Mouse (Mus musculus) MEL-GATA-1-ER (cell line): ENCODE results near the gene Fam213b.

Experiments used
- DNase-seq: peaks from one replicate; pipeline ENCODE4 v3.0.0-alpha.2; 2012; ENCODE audit warnings: low read depth; ENCODE audit errors: extremely low read depth

The Fam213b gene

DNA sequence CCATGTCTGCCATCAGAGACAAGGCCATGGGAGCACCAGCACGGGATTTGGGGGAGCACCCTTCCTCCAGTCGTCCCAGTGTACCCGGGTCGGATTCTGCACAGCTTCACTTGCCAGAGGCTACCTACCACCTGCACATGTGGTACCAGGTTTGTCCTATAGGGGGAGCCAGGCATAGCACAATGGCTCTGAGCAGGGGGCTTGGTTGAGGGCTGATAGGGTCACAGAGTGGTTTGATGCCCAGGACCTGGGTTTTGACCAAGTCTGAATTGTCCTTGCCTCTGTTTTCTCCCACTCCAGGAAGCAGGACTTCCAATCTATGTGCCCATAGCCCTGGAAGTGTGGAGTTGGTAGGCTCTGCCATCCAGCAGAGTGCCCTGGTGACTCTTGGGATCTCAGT lies 26.5 kb upstream of the Fam213b start:
- no peak for DNase-seq

DNA sequence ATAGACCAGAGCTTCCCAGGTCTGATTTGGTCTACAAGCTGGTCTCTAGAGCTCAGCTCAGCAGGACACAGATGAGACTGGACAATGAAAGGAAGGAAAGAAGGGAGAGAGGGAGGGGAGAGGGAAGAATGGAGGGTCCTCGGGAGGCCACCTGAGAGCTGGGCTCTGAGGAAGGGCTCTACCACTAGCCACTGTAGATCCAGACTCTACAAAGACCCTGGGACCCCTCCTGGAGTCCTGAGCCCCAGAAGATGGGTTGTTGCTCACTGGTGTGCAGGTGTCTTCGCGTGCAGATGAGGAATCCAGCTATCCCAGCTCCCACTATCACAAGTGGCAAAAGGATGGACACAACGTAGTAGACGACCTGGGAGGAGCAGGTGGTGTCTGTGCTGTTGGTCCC lies 24.0 kb upstream of the Fam213b start:
- DNase-seq: no peak

DNA sequence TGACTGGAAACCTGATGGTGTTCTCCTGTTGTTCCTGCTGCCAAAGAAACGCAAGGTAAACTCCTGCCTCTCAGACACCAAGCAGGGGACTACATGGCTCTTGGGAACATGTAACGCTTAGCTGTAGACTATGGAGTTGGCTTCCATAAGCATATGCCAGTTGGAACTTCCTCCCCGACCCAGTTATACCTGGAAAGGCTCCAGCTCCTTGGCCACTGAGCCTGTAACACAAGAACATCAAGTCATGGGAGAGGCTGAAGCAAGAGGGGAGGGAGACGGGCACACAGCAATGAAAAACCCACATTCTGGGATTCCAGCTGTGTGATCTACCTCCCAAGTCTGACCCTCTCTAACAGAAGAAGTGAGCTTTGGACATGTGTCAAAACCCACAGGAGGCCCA lies 23.4 kb upstream of the Fam213b start:
- DNase-seq: no peak

DNA sequence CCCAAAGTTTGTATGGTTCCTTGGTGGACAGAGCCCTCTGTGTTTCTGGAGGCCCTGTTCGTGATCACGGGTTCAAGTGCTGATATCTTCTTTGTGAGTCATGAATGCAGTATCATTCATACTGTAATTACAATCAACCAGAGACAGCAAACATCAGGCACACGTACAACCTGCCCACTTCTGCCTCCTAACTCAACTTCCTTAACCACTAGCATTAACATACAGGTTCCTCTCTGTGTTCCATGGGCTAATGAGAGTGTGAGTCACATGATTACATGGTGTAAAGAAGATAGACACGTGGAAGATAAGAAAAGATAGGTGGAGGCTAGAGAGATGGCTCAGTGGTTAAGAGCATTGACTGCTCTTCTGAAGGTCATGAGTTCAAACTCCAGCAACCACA lies 17.7 kb upstream of the Fam213b start:
- DNase-seq: no peak

DNA sequence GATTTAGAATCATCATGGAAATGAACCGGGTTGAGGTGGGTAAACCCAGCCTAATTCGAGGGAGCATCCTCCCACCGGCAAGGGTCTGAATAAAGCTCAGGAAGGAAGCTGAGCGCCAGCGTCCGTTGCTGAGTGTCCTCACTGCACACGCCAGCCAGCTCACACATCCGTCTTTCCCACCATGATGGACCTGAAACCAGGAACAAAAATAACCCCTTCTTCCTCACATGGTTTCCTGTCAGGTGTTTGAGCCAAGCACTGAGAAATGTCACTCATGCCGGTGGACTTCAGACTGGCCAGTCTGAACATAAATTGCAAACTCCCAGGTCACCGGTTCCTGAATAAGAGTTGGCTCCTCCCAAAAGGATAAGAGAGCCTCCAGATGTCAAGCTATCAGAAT lies 16.4 kb upstream of the Fam213b start:
- no peak for DNase-seq

GRCm38 (mm10) chr4:154914707-154915106 lies 15.8 kb upstream of the Fam213b start:
- no peak for DNase-seq

GRCm38 (mm10) chr4:154914252-154914651 lies 15.3 kb upstream of the Fam213b start:
- no peak for DNase-seq

DNA sequence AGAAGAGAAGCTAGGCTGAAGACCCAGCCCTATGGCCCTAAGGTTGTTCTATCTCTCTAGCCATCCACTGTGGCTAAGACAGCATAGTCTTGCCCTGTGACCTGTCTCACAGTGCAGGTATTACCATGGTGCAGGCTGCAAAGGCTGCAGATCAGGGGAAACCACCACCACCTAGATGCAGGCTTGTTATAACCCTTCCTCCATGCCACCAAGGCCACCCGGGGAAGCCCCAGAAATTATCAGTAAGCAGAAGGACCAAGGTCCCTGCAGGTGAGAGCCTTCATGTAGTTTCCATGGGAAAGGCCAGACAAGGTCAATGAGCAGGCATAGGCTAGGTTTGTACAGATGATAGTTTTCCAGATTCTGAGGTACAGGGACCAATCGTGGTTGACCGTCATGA lies 14.9 kb upstream of the Fam213b start:
- no peak for DNase-seq

DNA sequence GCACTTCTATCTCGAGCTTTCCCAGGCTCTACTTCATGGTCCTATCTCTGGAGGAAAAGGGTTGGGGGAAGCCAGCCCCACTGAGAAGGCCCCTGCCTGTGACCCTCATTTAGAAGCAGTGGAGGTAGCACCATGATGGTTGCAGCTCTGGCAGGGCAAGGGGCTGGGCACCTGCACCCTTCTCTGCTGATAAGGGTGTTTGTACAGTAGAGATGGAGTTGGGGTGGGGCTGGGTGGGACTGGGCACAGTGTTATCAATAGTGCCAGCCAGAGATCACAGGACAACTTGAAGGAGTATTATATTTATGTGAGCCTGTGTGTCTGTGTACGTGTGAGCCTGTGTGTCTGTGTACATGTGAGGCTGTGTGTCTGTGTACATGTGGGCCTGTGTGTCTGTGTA lies 12.7 kb upstream of the Fam213b start:
- no peak for DNase-seq

DNA sequence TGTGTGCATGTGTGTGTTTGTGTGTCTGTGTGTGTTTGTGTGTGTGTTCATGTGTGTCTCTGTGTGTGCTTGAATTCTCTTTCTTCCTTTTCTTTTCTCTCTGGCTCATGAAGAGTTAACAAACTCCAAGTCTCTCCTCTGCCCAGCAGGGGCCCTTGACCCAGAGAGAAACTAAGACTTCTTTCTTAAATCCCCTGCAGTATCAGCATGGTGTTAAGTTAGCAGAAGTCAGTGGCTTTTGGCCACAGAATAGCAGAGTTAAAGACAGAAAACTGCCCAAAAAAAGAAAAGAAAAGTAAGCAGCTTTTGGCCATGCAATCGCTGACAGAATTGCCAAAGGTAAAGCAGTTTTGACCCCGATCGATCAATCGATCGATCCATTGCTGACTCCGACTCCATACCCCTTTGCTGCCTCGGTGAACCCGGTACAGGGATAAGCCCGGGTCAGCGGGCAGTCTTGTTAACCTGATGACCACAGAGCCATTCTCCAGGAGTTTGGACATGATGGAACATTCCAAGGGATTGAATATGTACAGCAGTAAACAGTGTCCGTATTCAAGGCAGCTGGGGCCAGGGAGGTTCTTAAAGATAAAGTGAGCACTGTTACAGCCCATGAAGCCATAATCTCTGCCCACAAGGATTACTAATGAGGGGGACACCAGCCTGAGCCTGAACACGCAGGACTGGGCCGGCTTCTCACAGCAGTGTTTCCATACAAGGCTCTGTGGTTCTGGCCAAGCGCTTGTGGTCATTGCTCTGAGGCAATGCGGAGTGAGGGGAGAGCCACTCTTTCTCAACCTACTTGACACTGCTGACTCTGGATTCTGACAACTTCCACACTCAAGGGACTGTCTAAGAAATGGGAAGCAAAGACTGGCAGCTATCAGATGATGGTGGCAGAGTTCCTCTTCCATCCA lies 11.9 kb upstream of the Fam213b start:
- DNase-seq: no peak

DNA sequence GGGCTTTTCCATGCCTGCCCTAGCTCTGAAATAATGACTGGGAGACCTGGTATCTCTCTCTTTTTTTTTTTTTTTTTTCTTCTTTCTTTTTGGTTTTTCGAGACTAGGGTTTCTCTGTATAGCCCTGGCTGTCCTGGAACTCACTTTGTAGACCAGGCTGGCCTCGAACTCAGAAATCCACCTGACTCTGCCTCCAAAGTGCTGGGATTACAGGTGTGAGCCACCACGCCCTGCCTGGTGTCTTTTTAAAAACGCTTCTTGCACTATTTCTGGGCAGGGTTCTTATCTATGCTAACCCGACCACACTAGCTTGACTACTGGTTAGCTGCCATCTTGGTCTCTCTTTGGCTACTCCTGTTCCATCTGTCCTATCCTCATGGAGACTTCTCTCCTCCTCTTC lies 9.6 kb upstream of the Fam213b start:
- no peak for DNase-seq

GRCm38 (mm10) chr4:154907833-154908232 lies 8.9 kb upstream of the Fam213b start:
- no peak for DNase-seq

GRCm38 (mm10) chr4:154904185-154905071 lies 5.5 kb upstream of the Fam213b start:
- DNase-seq: peak; percentile 94

DNA sequence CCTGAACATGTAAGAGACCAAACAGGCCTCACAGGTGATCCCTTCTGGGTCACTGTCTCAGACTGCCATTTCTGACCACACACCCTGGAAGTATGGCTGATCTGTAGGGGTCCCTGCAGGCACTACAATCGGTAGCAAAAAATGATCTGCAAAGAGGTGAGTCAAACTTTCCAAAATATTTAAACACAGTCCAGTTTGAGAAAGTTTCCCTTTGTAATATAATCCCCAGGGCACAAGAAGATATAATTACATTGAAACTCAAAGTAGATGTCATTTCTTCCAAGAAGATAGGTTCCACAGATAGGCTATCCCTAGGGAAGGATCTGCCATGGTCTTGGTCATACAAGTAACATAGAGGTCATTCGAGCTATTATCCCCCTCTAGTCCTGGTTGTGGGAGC lies 3.4 kb upstream of the Fam213b start:
- no peak for DNase-seq

DNA sequence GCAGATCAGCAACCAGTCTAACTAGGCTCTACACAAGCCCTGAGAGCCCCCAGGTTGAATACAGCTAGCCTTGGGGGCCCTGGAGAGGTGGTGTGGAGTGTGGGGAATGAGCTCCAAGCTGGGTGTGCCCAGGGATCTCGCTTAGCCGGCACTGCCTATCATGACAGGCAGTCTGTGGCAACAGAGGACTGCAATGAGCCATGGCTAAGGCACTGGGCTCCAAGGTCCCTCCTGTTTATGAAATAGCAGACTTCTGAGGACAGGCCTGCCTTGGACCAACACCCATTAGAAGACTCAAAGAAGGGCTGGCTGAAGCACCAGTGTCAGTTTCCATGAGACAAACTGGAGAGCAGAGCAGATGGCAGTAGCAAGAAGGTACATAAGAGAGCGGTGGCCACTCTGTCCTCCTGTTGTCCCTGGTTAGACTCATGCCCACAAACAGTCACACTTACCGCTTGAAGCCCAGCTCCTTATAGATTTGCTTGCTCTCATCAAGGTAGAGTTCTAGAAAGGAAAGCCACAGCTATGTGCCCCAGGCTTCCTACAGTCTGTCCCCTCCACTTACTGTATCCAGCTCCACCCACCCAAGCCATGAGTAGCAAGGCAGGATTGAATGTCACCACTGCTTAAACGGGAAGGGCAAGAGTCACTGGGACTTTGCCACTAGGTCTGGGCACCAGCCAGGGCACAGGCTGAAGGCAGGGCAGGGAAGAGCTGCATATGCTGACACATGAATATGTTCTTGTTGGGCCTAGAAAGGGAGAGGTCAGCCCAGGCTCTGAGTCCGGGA lies 1.1 kb downstream of the Fam213b start:
- DNase-seq: no peak

DNA sequence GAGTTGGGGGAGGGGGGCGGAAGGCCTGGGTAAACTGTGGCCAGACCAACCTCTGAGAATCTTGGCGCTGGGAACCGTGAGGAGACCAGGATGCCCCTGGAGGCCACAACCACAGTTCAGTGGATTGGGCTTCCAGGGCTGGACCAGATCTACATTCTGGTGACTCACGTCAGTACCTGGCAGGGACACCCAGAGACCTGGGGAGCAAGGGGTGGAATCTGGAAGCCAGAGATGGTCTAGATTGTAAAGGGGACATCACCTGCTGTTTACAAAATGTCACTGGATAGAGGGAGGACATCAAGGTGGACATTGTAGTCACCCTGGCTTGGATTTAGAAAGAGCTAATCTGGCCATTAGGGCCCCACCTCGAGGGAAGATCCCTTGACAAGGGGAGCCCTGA lies 3.4 kb downstream of the Fam213b start:
- no peak for DNase-seq

GRCm38 (mm10) chr4:154890887-154891286 lies 8.0 kb downstream of the Fam213b start:
- no peak for DNase-seq

GRCm38 (mm10) chr4:154887593-154888250 lies 11.2 kb downstream of the Fam213b start:
- no peak for DNase-seq

GRCm38 (mm10) chr4:154886876-154887592 lies 11.9 kb downstream of the Fam213b start:
- no peak for DNase-seq

DNA sequence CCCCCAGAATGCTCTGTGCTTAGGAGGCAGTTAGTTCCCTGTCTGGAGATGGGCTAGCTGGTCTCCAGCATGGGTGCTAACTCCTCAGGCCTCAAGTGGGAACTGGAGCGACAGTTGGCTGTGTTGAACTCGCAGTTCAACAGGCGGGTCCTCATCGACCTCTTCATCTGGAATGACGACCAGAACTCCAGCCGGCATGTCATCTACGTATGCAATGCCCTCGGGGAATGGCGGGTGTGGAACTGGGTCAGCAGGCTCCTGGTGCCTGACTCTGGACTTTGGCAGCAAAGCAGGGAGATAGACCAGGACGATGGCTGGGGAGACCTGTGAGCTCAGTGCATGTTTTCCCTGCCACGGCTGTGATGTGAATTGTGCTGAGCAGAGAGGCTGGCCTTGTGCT lies 13.5 kb downstream of the Fam213b start:
- DNase-seq: no peak
